Mouse (Mus musculus): ENCODE measurements around the gene Igfbp3. TPM values are rescaled to one million over a fixed set of nuclear protein-coding genes. Genes with fewer than 3 reads are reported as not detected.
A peak's percentile ranks its signal among the peaks of the same experiment; 100 is the strongest.

Gene Igfbp3
- 22.6 and 33.6 TPM in 2 replicates for polyA plus RNA-seq (2012; rRNA removed)

DNA sequence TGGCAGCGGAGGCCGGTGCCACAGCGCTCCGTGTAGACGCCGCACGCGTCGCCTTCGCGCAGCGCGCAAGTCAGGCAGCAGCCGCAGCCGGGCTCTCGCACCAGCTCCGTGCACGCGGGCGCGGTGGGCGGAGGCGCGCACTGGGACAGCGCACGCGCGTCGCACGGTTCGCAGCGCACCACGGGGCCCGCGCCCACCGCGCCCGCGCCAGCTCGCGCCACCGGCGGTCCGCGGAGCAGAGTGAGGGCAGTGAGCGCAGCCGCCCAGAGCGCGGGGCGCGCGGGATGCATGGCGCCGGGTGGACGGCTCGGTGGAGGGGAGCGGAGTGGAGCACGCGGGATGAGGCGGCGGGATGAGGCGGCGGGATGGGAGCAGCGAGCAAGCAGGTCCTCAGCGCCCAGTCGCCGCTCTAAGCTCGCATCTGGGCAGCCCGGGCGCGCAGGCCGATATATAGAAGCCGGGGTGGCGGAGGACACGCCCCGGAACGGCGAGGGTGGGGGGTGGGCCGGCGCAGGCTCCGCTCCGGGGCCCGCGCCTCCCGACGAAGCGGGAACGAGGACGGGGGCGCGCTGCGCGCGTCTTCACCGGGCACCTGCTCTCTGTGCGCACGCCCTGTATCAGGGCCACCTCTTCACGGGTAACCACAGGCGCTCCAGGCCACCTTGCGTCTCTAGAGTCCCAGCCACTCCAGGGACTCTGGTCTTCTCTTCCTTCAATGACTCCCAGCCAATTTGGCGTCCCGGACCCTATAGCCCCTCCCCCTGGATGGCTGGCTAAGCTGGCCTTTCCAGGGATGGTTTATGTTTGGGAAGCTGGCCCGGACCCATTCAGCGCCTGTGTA lies at the start of gene Igfbp3:
TSS of gene Igfbp3 (minus strand) at position 423 of the 841 bp plus-strand sequence.
- peak; percentile 92 for DNase-seq (ENCODE audit: low read depth)
- TF ChIP-seq POLR2A (IDR thresholded peaks at IDR 0.05; ENCODE audit: borderline replicate concordance, extremely low read depth, insufficient read depth, insufficient read length, poor library complexity, severe bottlenecking): peak; percentile 37; the same call in 1 of the 2 replicates
- TF ChIP-seq CTCF (IDR thresholded peaks at IDR 0.05; ENCODE audit: borderline replicate concordance, extremely low read depth, insufficient read depth, insufficient read length): no peak

DNA sequence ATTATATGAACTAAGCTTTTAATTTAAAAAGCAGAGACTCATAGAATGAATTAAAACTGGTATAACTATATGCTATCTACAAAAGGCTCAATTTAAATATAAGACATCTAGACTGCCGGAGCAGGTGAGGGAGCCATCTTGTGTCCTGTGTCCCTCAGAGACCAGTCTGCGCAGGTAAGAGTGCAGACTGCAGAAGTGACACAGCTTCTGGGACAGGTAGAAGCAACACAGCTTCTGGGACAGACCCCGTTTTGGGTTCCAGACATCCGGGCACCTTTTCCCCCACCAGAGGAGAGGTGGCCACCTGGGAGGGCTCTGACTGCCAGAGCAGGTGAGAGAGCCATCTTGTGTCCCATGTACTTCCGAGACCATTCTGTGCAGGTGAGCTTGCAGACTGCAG lies 37.1 kb upstream of the Igfbp3 start:
- TF ChIP-seq POLR2A (IDR thresholded peaks at IDR 0.05; ENCODE audit: borderline replicate concordance, extremely low read depth, insufficient read depth, insufficient read length, poor library complexity, severe bottlenecking): no peak
- no peak for DNase-seq (ENCODE audit: low read depth)

DNA sequence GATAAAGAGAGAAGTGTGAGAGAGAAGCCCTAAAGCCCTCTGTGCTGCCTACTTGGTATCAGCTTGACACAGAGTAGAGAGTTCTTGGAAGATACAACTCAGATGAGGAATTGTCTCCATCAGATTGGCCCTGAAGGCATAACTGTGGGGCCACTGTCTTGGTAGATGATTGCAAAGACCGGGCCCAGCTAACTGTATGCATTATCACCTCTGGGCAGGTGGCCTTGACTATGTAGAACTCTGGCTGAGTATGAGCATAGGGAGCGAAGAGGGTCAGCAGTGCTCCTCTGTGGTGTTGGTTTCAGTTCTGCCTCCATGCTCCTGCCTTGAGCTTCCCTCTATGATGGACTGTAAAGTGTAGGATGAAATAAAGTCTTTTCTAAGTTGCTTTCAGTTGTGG lies 36.7 kb upstream of the Igfbp3 start:
- DNase-seq (ENCODE audit: low read depth): no peak
- no peak for TF ChIP-seq POLR2A (IDR thresholded peaks at IDR 0.05; ENCODE audit: borderline replicate concordance, extremely low read depth, insufficient read depth, insufficient read length, poor library complexity, severe bottlenecking)
- no peak for TF ChIP-seq CTCF (IDR thresholded peaks at IDR 0.05; ENCODE audit: borderline replicate concordance, extremely low read depth, insufficient read depth, insufficient read length)

GRCm38 (mm10) chr11:7244782-7245181 lies 31.1 kb upstream of the Igfbp3 start:
- no peak for DNase-seq (ENCODE audit: low read depth)
- TF ChIP-seq POLR2A (IDR thresholded peaks at IDR 0.05; ENCODE audit: borderline replicate concordance, extremely low read depth, insufficient read depth, insufficient read length, poor library complexity, severe bottlenecking) (no peak), CTCF (IDR thresholded peaks at IDR 0.05; ENCODE audit: borderline replicate concordance, extremely low read depth, insufficient read depth, insufficient read length) (no peak)

DNA sequence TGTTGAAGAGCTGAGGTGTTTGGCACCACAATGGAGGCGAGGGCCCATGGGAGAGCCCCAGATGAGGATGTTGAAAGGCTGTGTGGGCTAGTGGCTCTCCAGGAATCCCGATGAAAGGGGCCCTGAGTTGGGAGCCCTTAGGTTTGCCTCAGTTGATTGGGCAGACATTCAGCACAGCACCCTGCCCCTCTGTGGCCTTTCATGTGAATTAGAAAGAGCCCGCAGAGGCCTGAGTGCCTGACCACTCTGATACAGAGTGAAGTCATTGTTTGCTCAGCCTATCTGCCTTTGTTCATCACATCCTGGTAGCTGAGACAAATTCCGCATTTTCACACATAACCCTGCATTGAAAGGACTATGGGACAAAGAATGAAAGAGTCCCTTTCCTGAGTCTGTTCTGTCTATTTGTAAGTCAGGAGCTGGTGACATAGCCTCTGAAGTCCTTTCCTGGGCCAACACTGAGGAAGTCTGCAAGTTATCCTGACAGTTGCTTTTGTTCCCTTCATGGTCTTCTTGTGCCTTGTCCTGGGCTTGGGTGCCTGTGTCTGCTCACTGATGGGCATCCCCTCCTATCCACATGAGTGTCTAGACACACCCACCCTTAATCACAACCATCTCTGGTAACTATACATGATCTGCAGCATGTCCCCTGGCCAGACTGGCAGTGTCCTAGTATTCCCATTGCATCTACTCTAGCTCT lies 25.5 kb upstream of the Igfbp3 start:
- no peak for DNase-seq (ENCODE audit: low read depth)
- TF ChIP-seq POLR2A (IDR thresholded peaks at IDR 0.05; ENCODE audit: borderline replicate concordance, extremely low read depth, insufficient read depth, insufficient read length, poor library complexity, severe bottlenecking) (no peak), CTCF (IDR thresholded peaks at IDR 0.05; ENCODE audit: borderline replicate concordance, extremely low read depth, insufficient read depth, insufficient read length) (no peak)

DNA sequence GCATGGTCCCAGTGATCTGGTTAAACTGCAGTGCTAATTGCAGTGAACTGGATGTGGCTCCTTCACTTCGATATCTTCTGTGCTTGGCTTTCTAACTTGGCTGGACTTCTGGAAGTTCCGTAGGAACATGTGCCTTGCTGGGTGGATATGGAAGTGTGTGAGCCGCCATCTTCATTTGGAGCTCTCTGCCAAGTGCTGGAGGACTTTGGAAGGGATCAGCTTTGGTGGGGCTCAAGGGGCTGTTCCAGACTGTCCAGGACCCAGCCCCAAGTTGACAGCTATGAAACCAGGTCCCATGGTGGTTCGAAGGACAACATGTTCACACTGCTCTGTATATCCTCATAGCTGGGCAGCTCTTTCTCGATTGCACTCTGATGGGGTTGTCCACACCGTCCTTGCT lies 24.8 kb upstream of the Igfbp3 start:
- no peak for DNase-seq (ENCODE audit: low read depth)
- no peak for TF ChIP-seq CTCF (IDR thresholded peaks at IDR 0.05; ENCODE audit: borderline replicate concordance, extremely low read depth, insufficient read depth, insufficient read length)
- no peak for TF ChIP-seq POLR2A (IDR thresholded peaks at IDR 0.05; ENCODE audit: borderline replicate concordance, extremely low read depth, insufficient read depth, insufficient read length, poor library complexity, severe bottlenecking)

- TF ChIP-seq POLR2A (IDR thresholded peaks at IDR 0.05; ENCODE audit: borderline replicate concordance, extremely low read depth, insufficient read depth, insufficient read length, poor library complexity, severe bottlenecking) (no peak), CTCF (IDR thresholded peaks at IDR 0.05; ENCODE audit: borderline replicate concordance, extremely low read depth, insufficient read depth, insufficient read length) (no peak)
- DNase-seq (ENCODE audit: low read depth): no peak
Observed at GRCm38 (mm10) chr11:7237712-7238111, 24.0 kb upstream of the Igfbp3 start.

DNA sequence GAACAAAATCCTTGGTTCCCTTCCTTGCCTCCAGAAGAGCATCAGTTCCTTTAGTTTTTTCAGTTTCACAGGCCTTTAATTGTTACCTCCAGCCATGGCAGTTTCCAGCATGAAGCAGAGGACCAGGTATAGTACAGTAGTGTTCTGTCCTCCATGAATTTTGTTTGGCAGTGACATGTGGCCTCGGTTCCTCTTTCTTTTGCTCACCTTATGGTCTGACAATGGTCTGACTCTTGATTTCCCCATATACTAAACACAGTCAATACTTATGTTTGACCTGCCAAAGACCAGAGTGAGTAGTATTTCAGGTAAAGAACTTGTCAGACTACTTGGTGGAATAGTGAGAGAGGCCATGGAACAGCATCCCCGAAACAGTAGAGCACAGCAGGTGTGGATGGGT lies 23.0 kb upstream of the Igfbp3 start:
- no peak for DNase-seq (ENCODE audit: low read depth)
- TF ChIP-seq POLR2A (IDR thresholded peaks at IDR 0.05; ENCODE audit: borderline replicate concordance, extremely low read depth, insufficient read depth, insufficient read length, poor library complexity, severe bottlenecking): no peak

DNA sequence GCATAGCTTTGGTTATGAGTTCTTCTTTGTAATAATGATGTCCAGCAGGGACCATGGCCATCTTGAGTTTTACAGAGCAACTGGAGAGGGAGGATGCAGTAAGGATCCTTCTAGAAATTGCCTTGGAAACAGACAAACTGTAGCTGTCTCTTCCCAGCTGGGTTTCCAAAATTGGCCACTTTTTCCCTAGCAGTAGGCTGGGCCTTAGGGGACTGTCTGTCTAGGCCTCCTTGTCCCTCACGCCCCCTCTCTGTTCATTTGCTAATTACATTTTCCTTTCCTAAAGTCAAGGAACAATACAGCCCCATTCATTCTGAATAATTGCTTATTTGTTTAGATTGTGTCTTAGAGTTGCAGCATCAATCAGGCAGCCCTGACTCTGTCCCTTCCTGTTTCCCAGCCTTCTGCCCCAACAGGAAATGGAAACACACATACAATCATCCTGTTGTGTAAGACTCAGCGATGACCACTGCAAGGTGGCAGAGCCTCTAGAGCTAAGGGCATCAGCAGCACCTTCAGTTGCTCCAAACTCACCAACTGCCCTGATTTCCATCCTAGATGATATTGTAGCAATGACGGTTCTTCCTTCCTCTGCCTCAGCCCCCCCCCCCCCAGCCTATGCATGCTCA lies 21.4 kb upstream of the Igfbp3 start:
- no peak for DNase-seq (ENCODE audit: low read depth)
- TF ChIP-seq CTCF (IDR thresholded peaks at IDR 0.05; ENCODE audit: borderline replicate concordance, extremely low read depth, insufficient read depth, insufficient read length) (no peak), POLR2A (IDR thresholded peaks at IDR 0.05; ENCODE audit: borderline replicate concordance, extremely low read depth, insufficient read depth, insufficient read length, poor library complexity, severe bottlenecking) (no peak)

- DNase-seq (ENCODE audit: low read depth): no peak
- no peak for TF ChIP-seq CTCF (IDR thresholded peaks at IDR 0.05; ENCODE audit: borderline replicate concordance, extremely low read depth, insufficient read depth, insufficient read length)
- no peak for TF ChIP-seq POLR2A (IDR thresholded peaks at IDR 0.05; ENCODE audit: borderline replicate concordance, extremely low read depth, insufficient read depth, insufficient read length, poor library complexity, severe bottlenecking)
Observed at GRCm38 (mm10) chr11:7234436-7234835, 20.7 kb upstream of the Igfbp3 start.

DNA sequence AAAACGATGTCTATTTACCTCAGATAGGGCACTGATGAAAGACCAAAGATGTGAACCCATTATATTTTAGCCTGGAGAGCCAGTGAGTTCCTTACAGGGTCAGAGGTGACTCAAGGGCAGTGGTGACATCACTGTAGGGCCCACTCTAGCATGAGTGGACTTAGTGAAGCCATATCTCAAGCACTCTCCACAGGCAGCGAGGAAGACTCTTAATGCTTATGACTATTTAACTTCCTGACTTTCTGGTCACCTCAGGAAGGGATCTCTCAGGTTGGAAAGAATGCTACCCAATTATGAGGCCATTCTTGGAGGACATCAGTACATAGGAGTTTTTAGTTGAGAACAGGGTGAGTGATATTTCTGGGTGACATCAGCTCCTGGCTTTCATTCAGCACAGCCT lies 19.6 kb upstream of the Igfbp3 start:
- no peak for DNase-seq (ENCODE audit: low read depth)
- TF ChIP-seq CTCF (IDR thresholded peaks at IDR 0.05; ENCODE audit: borderline replicate concordance, extremely low read depth, insufficient read depth, insufficient read length): no peak
- no peak for TF ChIP-seq POLR2A (IDR thresholded peaks at IDR 0.05; ENCODE audit: borderline replicate concordance, extremely low read depth, insufficient read depth, insufficient read length, poor library complexity, severe bottlenecking)

Data from brain, embryonic 14.5 days (tissue).